Mouse (Mus musculus) heart, postnatal 0 days (tissue): Measurements from ENCODE around the gene Agtrap.

Source experiments
- CTCF ChIP-seq: IDR thresholded peaks from 2 replicates; pipeline ENCODE4 v1.5.1; 2016; ENCODE audit warnings: antibody characterized with exemption, control low read depth, low read depth
- EP300 ChIP-seq: IDR thresholded peaks from 2 replicates; pipeline ENCODE4 v1.6.1; 2016; ENCODE audit warnings: antibody characterized with exemption, low read depth

GRCm38 (mm10) chr4:148082257-148083044, 5.4 kb downstream of the Agtrap start:
- TF ChIP-seq CTCF (peak; percentile 69), EP300 (no peak)
